Mouse (Mus musculus): ENCODE measurements at regions not wholly inside any gene's neighbourhood (a gene's known extent, or its start where the extent isn't known, plus 50 kb on each side); places are given as distances from the start of the nearest gene placed in this dataset.

DNA sequence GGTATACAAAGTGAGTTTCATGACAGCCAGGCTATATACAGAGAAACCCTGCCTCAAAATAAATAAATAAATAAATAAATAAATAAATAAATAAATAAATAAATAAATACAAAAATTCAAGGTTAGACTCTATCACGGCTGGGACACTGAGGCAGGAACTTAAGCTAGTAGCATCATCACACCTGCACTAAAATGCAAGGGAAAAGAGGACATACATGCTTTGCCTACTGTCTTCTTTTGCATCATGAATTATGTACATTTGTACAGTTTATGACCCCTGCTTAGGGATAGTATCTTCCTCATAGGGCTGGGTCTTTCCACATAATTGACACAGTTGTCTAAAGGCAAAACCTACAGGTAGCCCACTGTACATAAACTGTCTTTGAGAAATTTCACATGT, 252.5 kb downstream of the Tpm3-rs7 start:
- DNase-seq (ENCODE audit: extremely low spot score, low read depth, low spot score): no peak

DNA sequence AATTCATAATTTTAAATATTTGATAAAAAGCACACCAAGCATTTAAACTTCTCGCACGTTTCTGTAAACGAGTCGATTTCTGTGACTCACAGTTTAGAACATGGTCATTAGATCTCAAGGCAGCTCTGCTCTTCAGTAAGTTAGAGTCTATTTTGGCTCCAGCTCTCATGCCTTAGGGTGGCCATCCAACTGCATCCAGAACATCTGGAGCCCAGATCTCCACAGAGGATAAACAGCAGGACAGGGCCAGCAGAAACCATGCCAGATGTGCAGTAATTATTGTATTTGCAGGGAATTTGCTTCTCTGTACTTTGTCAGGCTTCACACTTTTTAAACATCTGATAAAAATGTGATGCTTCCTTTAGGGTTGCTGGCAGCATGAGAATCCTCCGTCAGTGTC, 276.4 kb downstream of the Tpm3-rs7 start:
- DNase-seq (ENCODE audit: extremely low spot score, low read depth, low spot score): peak; percentile 33

DNA sequence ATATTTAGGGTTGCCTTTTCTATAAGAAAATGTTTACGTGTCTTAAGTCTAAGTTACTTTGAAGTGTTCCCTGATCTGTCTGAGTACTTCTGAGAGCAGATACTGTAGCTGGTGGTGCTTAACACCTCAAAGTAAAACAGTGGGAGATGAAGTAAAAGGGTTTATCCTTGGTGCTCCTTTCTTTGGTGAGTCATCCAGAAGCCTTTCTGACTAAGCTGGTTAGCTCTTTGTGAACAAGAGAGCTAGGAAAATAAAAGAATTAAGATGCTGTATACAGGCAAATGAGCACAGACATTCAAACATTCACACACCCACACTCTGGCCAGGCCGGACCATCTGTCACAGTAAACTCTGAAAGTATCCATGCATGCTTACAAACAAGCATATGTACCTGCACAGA, 312.7 kb downstream of the Tpm3-rs7 start:
- DNase-seq (ENCODE audit: extremely low spot score, low read depth, low spot score): no peak

DNA sequence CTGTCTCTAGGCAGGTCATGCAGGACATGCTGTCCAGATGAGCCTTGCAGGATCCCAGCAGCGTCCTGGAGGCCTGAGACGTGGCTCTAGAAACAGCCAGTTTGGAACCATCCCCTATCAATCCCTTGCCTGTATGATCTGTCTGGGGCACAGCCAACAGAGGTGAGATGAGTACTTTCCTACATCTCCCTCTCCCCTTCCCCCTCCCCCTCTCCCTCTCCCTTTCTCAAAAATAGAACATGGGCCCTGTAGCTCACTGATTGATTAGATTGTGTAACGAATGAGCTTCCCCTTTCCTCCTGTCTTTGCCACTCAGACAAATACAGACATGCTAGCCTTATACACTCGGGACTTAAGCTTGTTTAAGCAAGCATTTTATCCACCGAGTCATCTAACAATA, 336.9 kb downstream of the Tpm3-rs7 start:
- DNase-seq (ENCODE audit: extremely low spot score, low read depth, low spot score): no peak

DNA sequence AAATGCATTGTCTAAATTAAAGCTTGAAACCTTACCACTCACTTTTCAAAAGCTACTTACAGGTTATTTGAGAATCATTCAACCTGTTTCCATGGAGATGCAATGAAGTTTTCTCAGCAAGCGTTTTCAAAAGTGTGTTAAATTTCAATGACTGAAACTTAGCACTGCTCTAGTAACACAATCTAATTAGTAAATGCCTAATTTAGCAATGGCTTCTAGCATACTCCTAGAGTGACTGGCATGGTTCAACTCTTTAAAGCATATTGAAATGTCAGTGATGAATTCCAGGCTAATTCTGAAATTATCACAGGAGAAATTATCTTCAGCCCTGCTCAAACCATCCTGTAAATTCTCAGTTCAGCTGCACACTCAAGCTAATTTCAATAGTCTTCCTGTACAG, 342.5 kb downstream of the Tpm3-rs7 start:
- DNase-seq (ENCODE audit: extremely low spot score, low read depth, low spot score): no peak

DNA sequence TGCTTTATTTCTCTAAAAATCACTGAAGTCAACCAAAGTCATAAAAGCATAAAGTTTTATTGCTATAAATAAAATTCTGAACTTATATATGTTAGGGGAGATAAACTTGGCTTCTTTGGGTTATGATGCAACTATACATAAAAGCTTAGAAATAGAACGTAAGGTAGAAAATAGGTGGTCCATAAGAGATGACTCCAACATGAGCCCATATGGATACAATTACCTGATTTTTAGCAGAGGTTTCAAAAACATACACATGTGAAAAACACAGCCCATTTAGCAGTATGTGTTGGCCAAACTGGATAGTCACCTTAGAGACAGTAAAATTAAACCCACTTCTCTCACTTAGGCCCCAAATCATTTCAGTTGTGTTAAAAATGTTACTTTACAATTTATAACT, 354.3 kb downstream of the Tpm3-rs7 start:
- no peak for DNase-seq (ENCODE audit: extremely low spot score, low read depth, low spot score)

DNA sequence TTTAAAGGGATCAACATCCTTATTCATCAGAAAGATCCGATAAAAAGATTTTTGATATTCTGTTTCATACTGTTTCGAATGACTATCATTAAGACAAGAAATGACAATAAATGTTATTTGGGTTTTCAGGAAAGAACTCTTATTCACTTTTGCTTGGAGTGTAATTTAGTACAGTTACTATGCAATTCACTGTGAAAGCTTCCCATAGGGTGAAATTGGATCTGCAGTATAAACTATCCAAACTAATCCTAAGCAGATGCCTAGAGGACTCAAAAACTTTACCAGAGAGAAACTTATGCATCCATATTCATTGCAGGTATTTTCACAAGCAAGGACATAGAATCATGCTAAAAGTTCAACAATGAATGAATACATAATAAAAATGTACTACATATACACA, 355.0 kb downstream of the Tpm3-rs7 start:
- no peak for DNase-seq (ENCODE audit: extremely low spot score, low read depth, low spot score)

DNA sequence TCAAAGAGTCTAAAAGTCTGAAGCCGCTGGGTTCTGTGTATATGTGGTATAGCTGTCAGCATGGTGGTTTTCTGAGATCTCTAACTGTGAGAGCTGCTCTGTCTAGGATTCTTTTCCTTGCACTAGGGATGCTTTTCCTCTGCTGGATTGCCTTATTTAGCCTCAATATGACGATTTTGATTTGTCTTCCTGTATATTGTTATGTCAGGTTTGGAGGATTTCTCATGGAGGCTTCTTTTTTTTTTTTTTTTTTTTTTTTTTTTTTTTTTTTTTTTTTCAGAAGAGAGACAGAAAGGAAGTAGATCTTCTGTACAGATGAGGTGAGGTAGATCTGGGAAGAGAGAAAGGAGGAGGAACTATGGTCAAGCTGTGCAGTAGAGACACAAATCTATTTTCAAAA, 396.5 kb downstream of the Tpm3-rs7 start:
- DNase-seq (ENCODE audit: extremely low spot score, low read depth, low spot score): no peak
